Mouse (Mus musculus) lung, embryonic 14.5 days (tissue): ENCODE data around the gene Dennd1b. TPM values are rescaled to one million over a fixed set of nuclear protein-coding genes. Genes with fewer than 3 reads are reported as not detected.
A peak's percentile ranks its signal among the peaks of the same experiment; 100 is the strongest.

Experiments
- ATAC-seq: fragments of 200-750 bp; cut with Nextera tagmentation; 2 replicates; pipeline ENCODE4 v1.8.0; 2017; ENCODE audit warnings: mild to moderate bottlenecking, moderate TSS enrichment, moderate library complexity; ENCODE audit not compliant: insufficient read depth
- DNase-seq: peaks from one replicate; pipeline ENCODE4 v3.0.0-alpha.2; 2015
- H3K27ac ChIP-seq: fragments of 300-500 bp; sonication (generic); 2 replicates; pipeline ENCODE4 v1.5.1; 2014; ENCODE audit warnings: low read depth, mild to moderate bottlenecking, moderate library complexity
- H3K27me3 ChIP-seq: fragments of 300-500 bp; sonication (generic); 2 replicates; pipeline ENCODE4 v1.6.1; 2014; ENCODE audit warnings: low read length, control low read depth; ENCODE audit not compliant: insufficient read depth
- H3K36me3 ChIP-seq: fragments of 300-500 bp; sonication (generic); 2 replicates; pipeline ENCODE4 v1.6.1; 2014; ENCODE audit warnings: control low read depth; ENCODE audit not compliant: insufficient read depth
- H3K4me1 ChIP-seq: fragments of 300-500 bp; sonication (generic); 2 replicates; pipeline ENCODE4 v1.6.1; 2014; ENCODE audit warnings: antibody characterized with exemption, control low read depth; ENCODE audit not compliant: insufficient read depth
- H3K4me2 ChIP-seq: fragments of 300-500 bp; sonication (generic); 2 replicates; pipeline ENCODE4 v1.6.1; 2014; ENCODE audit warnings: mild to moderate bottlenecking
- H3K4me3 ChIP-seq: fragments of 300-500 bp; sonication (generic); 2 replicates; pipeline ENCODE4 v1.5.1; 2014; ENCODE audit warnings: low read depth, low read length
- H3K9ac ChIP-seq: fragments of 300-500 bp; sonication (generic); 2 replicates; pipeline ENCODE4 v1.6.1; 2014
- H3K9me3 ChIP-seq: fragments of 300-500 bp; sonication (generic); 2 replicates; pipeline ENCODE4 v1.6.1; 2016; ENCODE audit warnings: low read depth, low read length, control low read depth
- CTCF ChIP-seq: IDR thresholded peaks from 2 replicates; pipeline ENCODE4 v1.5.1; 2016; ENCODE audit warnings: antibody characterized with exemption, low read depth
- WGBS: fragments of 180-500 bp; shearing (Covaris S2); extraction: QIAGEN DNeasy Blood & Tissue Kit; methylation state at CpG from one replicate; pipeline ENCODE4 v1.1.7; 2014; 5-methylcytosine and 5-hydroxymethylcytosine counted together
- polyA plus RNA-seq: library from polyadenylated mRNA; unstranded; fragments of >200 nt; fragmentation: Nextera tagmentation; extraction: Ambion mirVana; gene quantifications from 2 replicates; pipeline ENCODE4 v1.2.1, GENCODE M21; 2014

The Dennd1b gene
- polyA plus RNA-seq, 1 experiment from 2014 or later, result 10.8 TPM

DNA sequence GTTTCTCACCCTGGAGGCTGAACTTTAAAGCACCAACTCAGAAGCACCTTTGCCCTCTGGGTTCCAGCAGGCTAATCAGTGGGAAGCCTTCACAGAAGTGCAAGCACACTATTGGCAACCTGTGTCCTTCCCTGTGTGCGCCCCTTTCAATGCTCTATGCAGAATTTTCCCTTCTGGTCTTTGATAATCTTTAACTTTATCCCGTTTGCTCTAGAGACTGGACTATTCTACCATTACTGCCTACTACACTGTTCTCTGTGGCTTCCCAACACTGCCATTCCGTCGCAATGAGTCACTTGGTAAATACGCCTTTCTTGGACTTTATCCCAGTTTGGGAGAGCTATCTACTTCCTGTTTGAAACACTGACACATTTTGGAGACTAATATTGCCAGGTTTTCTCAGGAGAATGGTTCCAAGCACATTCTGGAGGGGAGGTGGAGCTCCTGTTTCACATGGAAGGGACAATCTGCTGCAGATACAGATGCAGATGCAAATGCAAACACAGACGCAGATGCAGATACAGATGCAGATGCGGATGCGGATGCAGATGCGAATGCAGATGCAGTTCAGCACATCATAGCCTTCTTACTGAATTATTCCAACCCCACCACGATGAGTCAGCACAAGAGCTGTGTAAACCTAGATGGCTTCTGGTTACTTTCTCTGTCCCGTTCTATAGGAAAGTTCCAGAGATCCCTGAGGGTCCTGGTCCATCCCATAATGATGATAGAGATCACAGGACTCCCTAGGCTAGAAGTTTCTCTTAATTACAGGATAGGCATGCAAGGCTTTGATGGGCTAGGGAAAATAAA lies 34.4 kb upstream of the Dennd1b start:
- peak overlapping the region; percentile 28; the same call in 1 of the 2 replicates for H3K4me2 ChIP-seq
- H3K36me3 ChIP-seq, result no peaks in the 10 kb centered on the region
- H3K9me3 ChIP-seq, result no peaks in the 10 kb centered on the region
- peak overlapping the region; percentile 79 for H3K27ac ChIP-seq
- 44% methylated on average over 11 of the region's 11 CpGs for WGBS
- peak; percentile 91 for ATAC-seq
- H3K27me3 ChIP-seq, result no peaks in the 10 kb centered on the region
- H3K4me3 ChIP-seq, result no peak overlapping the region
- H3K9ac ChIP-seq, result no peak overlapping the region
- DNase-seq, result peak; percentile 96
- no peak for TF ChIP-seq CTCF
- peaks cover 16% of the 10 kb centered on the region for H3K4me1 ChIP-seq

DNA sequence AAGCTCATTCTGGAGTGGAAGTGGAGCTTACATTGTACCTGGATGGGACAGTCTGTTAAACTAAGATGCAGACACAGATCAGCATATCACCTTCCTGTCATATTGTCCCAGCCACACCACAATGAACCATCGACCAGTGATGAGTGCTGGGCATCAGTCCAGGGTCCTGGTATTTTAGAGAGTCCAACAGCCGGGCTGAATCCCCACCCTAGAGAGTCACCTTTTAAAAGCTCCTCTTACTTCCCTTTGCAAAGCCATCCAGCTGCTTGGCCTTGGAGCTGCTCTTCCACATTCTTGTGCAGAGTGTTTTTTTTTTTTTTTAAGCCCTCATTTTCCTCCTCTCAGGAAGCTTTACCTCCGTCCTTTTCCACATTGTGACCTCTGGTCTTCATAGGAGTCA lies 33.2 kb upstream of the Dennd1b start:
- 29% methylated on average over 3 of the region's 3 CpGs for WGBS
- ATAC-seq, result no peak
- TF ChIP-seq CTCF, result no peak
- Histone ChIP-seq H3K4me1 (peaks cover 16% of the 10 kb centered on the region), H3K9me3 (no peaks in the 10 kb centered on the region), H3K9ac (no peak overlapping the region), H3K36me3 (no peaks in the 10 kb centered on the region), H3K4me2 (no peak overlapping the region), H3K4me3 (no peak overlapping the region), H3K27ac (peak overlapping the region; percentile 79; the same call in 1 of the 2 replicates), H3K27me3 (no peaks in the 10 kb centered on the region)
- peak; percentile 32 for DNase-seq

DNA sequence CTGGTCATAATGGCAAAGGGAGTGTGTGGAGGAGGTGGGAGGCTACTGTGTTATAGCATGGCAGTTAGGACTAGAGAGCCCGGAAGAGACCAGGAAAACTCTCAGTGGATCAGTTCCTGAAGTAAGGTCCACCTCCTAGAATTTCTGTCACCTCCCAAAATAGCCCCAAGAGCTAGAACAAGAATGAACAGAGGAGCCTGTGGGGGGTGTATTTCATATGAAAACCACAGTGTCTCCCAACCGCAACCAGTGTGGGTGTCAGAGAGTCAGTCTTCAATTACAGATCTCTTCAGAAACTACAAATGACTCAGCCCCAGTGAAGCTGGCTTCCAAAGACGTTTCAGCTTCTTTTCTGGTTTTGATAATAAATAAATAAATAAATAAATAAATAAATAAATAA lies 32.4 kb upstream of the Dennd1b start:
- Histone ChIP-seq H3K9me3 (no peaks in the 10 kb centered on the region), H3K36me3 (no peaks in the 10 kb centered on the region), H3K27ac (no peak overlapping the region), H3K27me3 (no peaks in the 10 kb centered on the region), H3K4me1 (peaks cover 16% of the 10 kb centered on the region), H3K4me3 (no peak overlapping the region), H3K9ac (no peak overlapping the region), H3K4me2 (no peak overlapping the region)
- ATAC-seq (no peak), DNase-seq (no peak)
- WGBS, result 66% methylated on average over 3 of the region's 3 CpGs
- no peak for TF ChIP-seq CTCF

DNA sequence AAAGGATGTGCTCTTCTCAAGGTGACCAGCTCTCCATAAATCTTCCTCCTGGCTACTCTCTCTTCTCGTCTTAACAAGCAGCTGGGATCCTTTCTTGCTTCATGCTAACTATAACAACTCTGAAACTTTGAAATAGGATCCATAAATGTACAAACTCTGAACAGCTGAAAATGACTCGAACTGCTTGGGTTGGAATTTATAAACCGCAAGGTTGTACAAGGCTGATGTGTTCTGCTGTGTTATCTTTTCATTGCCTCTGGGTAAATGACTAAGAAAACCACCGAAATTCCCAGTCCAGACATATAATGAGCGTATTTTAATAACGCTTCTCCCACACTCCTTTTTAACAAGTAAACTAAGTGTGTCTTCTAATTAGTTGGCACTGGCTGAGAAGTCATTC lies 27.1 kb upstream of the Dennd1b start:
- Histone ChIP-seq H3K4me3 (no peak overlapping the region), H3K9me3 (no peaks in the 10 kb centered on the region), H3K27me3 (no peaks in the 10 kb centered on the region), H3K27ac (no peak overlapping the region), H3K4me2 (no peak overlapping the region), H3K9ac (no peak overlapping the region), H3K36me3 (no peaks in the 10 kb centered on the region), H3K4me1 (no peaks in the 10 kb centered on the region)
- no peak for DNase-seq
- no peak for ATAC-seq
- WGBS, result 47% methylated on average over 6 of the region's 6 CpGs
- TF ChIP-seq CTCF, result no peak

DNA sequence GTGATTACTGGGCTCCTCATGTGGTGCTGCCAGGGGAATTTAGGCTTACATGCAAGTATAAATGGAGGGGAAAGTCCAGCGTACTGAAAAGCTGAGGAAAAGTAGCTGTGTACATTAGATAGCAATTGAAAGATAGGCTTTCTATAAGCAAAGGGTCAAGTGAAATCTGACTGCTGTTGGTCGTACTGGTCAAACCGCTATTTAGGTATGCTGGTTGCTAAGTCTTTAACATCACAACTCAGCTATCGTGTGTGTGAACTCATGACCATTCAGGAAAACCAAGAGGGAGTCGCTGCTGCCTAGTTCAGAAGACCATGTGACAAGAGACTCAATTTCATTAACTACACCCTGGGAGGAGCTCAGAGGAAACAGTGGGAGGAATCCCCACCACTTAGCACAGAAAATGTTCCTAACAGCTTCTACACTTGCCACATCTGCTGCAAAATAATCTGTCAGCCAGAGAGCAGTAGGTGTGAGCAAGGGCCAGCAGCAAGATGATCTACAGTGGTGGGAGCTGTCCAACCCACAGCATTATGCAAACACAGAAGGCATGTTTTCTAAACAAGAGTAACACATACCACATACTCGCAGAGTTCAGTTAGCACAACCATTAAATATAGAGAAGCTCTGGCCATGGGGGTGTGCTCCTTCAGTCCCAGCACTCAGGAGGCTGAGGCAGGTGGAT lies 25.4 kb upstream of the Dennd1b start:
- H3K36me3 ChIP-seq, result no peaks in the 10 kb centered on the region
- H3K9ac ChIP-seq, result no peak overlapping the region
- no peak for ATAC-seq
- no peak for TF ChIP-seq CTCF
- no peak overlapping the region for H3K4me3 ChIP-seq
- no peaks in the 10 kb centered on the region for H3K27me3 ChIP-seq
- H3K4me1 ChIP-seq, result no peaks in the 10 kb centered on the region
- H3K4me2 ChIP-seq, result no peak overlapping the region
- H3K9me3 ChIP-seq, result no peaks in the 10 kb centered on the region
- 57% methylated on average over 6 of the region's 6 CpGs for WGBS
- H3K27ac ChIP-seq, result no peak overlapping the region
- peak; percentile 22 for DNase-seq

DNA sequence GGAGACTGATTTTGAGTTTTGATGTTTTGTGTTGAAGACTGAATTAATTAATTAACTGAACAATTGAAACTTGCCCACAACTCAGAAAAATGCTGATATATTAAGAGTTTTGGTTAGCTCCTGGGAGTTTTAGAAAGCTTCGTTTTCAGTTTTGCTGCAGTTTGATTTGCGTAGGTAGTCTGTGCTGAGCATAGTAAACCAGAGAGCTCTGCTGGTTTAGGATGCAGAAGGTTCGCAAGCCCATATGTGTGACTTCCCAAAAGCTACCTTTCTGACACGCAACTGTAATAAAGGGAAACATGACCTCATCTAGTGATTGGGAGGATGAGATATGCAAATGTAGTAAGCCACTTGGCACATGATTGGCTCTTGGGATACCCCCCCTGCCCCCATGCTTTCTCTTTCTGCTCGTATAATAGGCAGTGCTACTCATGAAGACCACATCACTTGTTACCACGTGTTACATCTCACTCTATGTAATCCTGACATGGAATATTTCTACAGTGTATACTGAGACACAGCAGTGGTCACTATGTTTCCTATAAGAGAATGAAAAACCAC lies 23.6 kb upstream of the Dennd1b start:
- no peaks in the 10 kb centered on the region for H3K36me3 ChIP-seq
- H3K4me2 ChIP-seq, result no peak overlapping the region
- TF ChIP-seq CTCF, result no peak
- H3K4me1 ChIP-seq, result no peaks in the 10 kb centered on the region
- DNase-seq (no peak), ATAC-seq (no peak)
- no peak overlapping the region for H3K4me3 ChIP-seq
- no peaks in the 10 kb centered on the region for H3K9me3 ChIP-seq
- H3K27me3 ChIP-seq, result no peaks in the 10 kb centered on the region
- WGBS, result 66% methylated on average over 6 of the region's 6 CpGs
- H3K27ac ChIP-seq, result no peak overlapping the region
- H3K9ac ChIP-seq, result no peak overlapping the region

DNA sequence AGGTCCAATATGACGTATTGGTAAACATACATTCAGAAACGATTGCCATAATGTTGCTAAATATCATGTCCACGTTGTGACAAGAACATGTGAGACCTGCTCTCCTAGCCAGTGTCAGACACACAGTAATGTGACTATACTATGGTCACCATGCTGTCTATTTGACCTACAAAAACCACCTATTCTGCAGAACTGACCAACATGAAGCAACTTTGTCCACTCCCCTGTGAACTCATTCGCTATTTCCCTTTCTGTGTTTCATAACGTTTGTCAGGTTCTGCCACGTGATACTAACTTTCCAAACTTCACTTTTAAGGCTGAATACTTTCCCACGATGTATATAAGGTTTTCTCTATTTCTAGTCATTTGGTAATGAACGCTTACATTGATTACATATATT lies 22.8 kb upstream of the Dennd1b start:
- no peak overlapping the region for H3K27ac ChIP-seq
- DNase-seq (no peak), ATAC-seq (no peak)
- TF ChIP-seq CTCF, result no peak
- WGBS, result 85% methylated on average over 8 of the region's 8 CpGs
- no peaks in the 10 kb centered on the region for H3K36me3 ChIP-seq
- H3K9ac ChIP-seq, result no peak overlapping the region
- no peaks in the 10 kb centered on the region for H3K9me3 ChIP-seq
- H3K27me3 ChIP-seq, result no peaks in the 10 kb centered on the region
- no peaks in the 10 kb centered on the region for H3K4me1 ChIP-seq
- H3K4me3 ChIP-seq, result no peak overlapping the region
- no peak overlapping the region for H3K4me2 ChIP-seq
